Mouse (Mus musculus): ENCODE data around the gene Ssbp2.

- TF ChIP-seq CTCF (IDR thresholded peaks at IDR 0.05 in 2 of 3, conservative IDR thresholded peaks at IDR 0.05 in 1 of 3; ENCODE audit: control insufficient read depth in 1 of 3, insufficient read depth in 1 of 3, low read depth in 2 of 3, low read length in 3 of 3, poor library complexity in 1 of 3, severe bottlenecking in 1 of 3) = no peak
- no peak for TF ChIP-seq ZNF384 (IDR thresholded peaks at IDR 0.05; ENCODE audit: low read depth, low read length)
- no peak for TF ChIP-seq TAL1 (IDR thresholded peaks at IDR 0.05; ENCODE audit: low read length)
- no peak for TF ChIP-seq POLR2AphosphoS5 (IDR thresholded peaks at IDR 0.05; ENCODE audit: borderline replicate concordance, low read depth, low read length)
- TF ChIP-seq ELF1 (IDR thresholded peaks at IDR 0.05; ENCODE audit: low read depth, low read length) = no peak
- TF ChIP-seq GATA1 (IDR thresholded peaks at IDR 0.05; ENCODE audit: low read depth, low read length) = no peak
- no peak for TF ChIP-seq TCF12 (IDR thresholded peaks at IDR 0.05; ENCODE audit: low read depth, low read length)
These were observed 152.5 kb downstream of the Ssbp2 start for GRCm38 (mm10) chr13:91612578-91612977.

Data from MEL (cell line).